Mouse (Mus musculus): ENCODE data around the gene Tmem18. TPM values are rescaled to one million over a fixed set of nuclear protein-coding genes. Genes with fewer than 3 reads are reported as not detected.

Gene Tmem18
- total and polyA plus RNA-seq, 2 experiments, result 8.7 to 9.0 TPM

DNA sequence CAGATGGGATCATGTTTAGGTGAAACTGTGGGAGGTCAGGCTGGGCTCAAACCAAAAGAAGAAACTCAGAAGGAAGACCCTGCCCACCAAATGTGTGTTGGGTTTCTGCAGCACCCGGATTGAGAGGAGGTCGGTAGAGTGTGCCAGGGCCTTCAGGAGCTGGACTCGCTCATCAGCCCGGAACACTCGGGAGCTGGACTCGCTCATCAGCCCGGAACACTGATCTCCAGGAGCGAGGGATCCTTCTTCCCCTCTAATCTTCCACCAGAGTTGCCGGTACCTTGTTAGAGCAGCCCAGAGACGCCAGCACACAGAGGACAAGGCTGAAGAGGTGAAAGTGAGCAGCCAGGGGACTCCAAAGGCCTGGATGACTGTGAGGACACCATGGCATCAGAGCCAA lies 2.9 kb upstream of the Tmem18 start:
- Histone ChIP-seq H3K27me3 (ENCODE audit: control insufficient read depth, insufficient read depth, low read length) (no peaks in the 10 kb centered on the region), H3K4me1 (ENCODE audit: control insufficient read depth, insufficient read depth, low read length) (peaks cover 4% of the 10 kb centered on the region), H3K4me3 (ENCODE audit: insufficient read depth, low read depth, low read length) (no peak overlapping the region), H3K9ac (ENCODE audit: low read depth, low read length) (no peak overlapping the region), H3K36me3 (ENCODE audit: control insufficient read depth, insufficient read depth, low read length) (no peaks in the 10 kb centered on the region), H3K79me2 (ENCODE audit: control insufficient read depth, insufficient read depth, low read length) (no peaks in the 10 kb centered on the region), H3K27ac (replicated peaks; ENCODE audit: insufficient read depth, low read depth, low read length) (no peak overlapping the region)
- 89% methylated on average over 10 of the region's 10 CpGs for WGBS
- TF ChIP-seq POLR2A (IDR thresholded peaks at IDR 0.05; ENCODE audit: extremely low read depth, insufficient read depth, low read length) (no peak), CTCF (IDR thresholded peaks at IDR 0.05; ENCODE audit: low read depth, low read length) (no peak)
- DNase-seq (ENCODE audit: extremely low read depth, low read depth, low spot score), result no peak

DNA sequence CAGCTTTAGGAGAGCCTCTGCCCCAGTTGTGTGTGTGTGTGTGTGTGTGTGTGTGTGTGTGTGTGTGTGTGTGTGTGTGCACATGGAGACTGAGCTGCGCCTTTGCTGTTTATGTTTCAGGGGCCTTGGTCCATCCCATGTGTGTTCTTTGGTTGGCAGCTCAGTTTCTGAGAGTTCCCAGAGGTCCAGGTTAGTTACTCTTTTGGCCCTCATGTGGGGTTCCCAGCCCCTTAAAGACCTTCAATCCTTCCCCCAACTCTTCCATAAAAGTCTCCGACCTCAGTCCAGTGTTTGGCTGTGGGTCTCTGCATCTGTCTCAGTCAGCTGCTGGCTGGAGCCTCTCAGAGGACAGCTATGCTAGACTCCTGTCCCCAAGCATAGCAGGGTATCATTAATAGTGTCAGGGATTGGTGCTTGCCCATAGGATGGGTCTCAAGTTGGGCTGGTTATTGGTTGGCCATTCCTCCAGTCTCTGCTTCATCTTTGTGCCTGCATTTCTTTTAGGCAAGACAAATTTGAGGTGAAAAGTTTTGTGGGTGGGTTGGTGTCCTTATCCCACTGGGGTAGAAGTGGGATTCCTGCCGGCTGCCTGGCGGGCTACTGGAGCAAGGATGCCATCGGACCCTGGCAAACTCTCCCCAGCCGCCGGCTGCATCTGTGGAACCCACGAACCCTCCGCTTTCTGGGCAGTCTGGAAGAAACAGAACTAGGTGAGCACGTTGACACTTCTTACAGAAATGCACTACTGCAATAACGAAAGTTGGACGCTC lies 455 bp upstream of the Tmem18 start:
- Histone ChIP-seq H3K27me3 (ENCODE audit: control insufficient read depth, insufficient read depth, low read length) (no peaks in the 10 kb centered on the region), H3K4me3 (ENCODE audit: insufficient read depth, low read depth, low read length) (peak overlapping the region; percentile 75), H3K27ac (replicated peaks; ENCODE audit: insufficient read depth, low read depth, low read length) (peak overlapping the region; percentile 65; the same call in 1 of the 2 replicates), H3K4me1 (ENCODE audit: control insufficient read depth, insufficient read depth, low read length) (peaks cover 4% of the 10 kb centered on the region), H3K36me3 (ENCODE audit: control insufficient read depth, insufficient read depth, low read length) (peaks cover 12% of the 10 kb centered on the region), H3K79me2 (ENCODE audit: control insufficient read depth, insufficient read depth, low read length) (no peaks in the 10 kb centered on the region), H3K9ac (ENCODE audit: low read depth, low read length) (peak overlapping the region; percentile 83)
- TF ChIP-seq CTCF (IDR thresholded peaks at IDR 0.05; ENCODE audit: low read depth, low read length) (no peak), POLR2A (IDR thresholded peaks at IDR 0.05; ENCODE audit: extremely low read depth, insufficient read depth, low read length) (no peak)
- WGBS, result 15% methylated on average over 12 of the region's 12 CpGs
- peak; percentile 4 for DNase-seq (ENCODE audit: extremely low read depth, low read depth, low spot score)

DNA sequence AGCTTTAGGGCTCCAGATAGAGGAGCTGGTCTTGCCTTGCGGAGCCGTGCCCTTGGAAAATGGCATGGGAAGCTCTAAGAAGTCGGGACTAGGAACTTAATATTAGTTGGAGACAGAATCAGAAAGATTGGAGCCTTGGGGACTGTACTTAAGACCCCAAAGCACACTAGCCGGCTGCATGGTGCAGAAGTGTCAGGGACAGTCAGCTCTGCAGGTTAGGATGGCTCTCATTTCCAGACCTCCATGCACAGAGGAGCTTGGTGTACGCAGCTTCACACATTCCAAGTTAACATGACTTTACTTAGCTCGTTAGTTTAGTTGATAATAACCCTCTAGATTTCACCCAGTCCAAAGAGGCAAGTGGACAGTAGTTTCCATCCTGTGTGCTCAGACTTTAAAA lies 637 bp downstream of the Tmem18 start:
- no peak for TF ChIP-seq POLR2A (IDR thresholded peaks at IDR 0.05; ENCODE audit: extremely low read depth, insufficient read depth, low read length)
- TF ChIP-seq CTCF (IDR thresholded peaks at IDR 0.05; ENCODE audit: low read depth, low read length), result no peak
- H3K79me2 ChIP-seq (ENCODE audit: control insufficient read depth, insufficient read depth, low read length), result no peaks in the 10 kb centered on the region
- no peak overlapping the region for H3K27ac ChIP-seq (replicated peaks; ENCODE audit: insufficient read depth, low read depth, low read length)
- H3K4me3 ChIP-seq (ENCODE audit: insufficient read depth, low read depth, low read length), result peak overlapping the region; percentile 75
- peaks cover 21% of the 10 kb centered on the region for H3K36me3 ChIP-seq (ENCODE audit: control insufficient read depth, insufficient read depth, low read length)
- no peaks in the 10 kb centered on the region for H3K27me3 ChIP-seq (ENCODE audit: control insufficient read depth, insufficient read depth, low read length)
- WGBS, result 8% methylated on average over 6 of the region's 6 CpGs
- H3K4me1 ChIP-seq (ENCODE audit: control insufficient read depth, insufficient read depth, low read length), result peaks cover 4% of the 10 kb centered on the region
- peak overlapping the region; percentile 88 for H3K9ac ChIP-seq (ENCODE audit: low read depth, low read length)
- no peak for DNase-seq (ENCODE audit: extremely low read depth, low read depth, low spot score)

DNA sequence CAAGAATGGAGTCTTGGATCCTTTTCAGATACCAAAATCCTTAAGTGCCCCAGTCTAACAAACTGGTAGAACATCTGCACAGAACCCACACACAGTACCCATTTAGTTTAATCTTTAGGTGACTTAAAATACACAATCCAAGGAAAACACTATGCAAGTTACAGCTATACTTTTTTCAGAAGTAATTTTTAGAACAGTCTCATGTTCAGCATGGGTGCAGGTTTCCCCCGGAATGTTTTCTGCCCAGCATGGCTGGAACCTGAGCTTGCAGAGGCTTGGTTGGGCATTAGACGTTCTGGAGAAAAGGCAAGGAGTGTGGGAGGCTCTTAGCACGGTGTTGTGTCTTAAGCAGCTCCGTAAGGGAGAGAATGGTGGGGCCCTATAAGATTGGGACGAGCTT lies 7.6 kb downstream of the Tmem18 start:
- WGBS, result 93% methylated on average over 5 of the region's 5 CpGs
- DNase-seq (ENCODE audit: extremely low read depth, low read depth, low spot score), result no peak
- H3K79me2 ChIP-seq (ENCODE audit: control insufficient read depth, insufficient read depth, low read length), result no peaks in the 10 kb centered on the region
- H3K36me3 ChIP-seq (ENCODE audit: control insufficient read depth, insufficient read depth, low read length), result peaks cover 27% of the 10 kb centered on the region
- H3K4me3 ChIP-seq (ENCODE audit: insufficient read depth, low read depth, low read length), result no peak overlapping the region
- no peak for TF ChIP-seq CTCF (IDR thresholded peaks at IDR 0.05; ENCODE audit: low read depth, low read length)
- TF ChIP-seq POLR2A (IDR thresholded peaks at IDR 0.05; ENCODE audit: extremely low read depth, insufficient read depth, low read length), result no peak
- no peak overlapping the region for H3K27ac ChIP-seq (replicated peaks; ENCODE audit: insufficient read depth, low read depth, low read length)
- no peak overlapping the region for H3K9ac ChIP-seq (ENCODE audit: low read depth, low read length)
- no peaks in the 10 kb centered on the region for H3K27me3 ChIP-seq (ENCODE audit: control insufficient read depth, insufficient read depth, low read length)
- H3K4me1 ChIP-seq (ENCODE audit: control insufficient read depth, insufficient read depth, low read length), result no peaks in the 10 kb centered on the region

DNA sequence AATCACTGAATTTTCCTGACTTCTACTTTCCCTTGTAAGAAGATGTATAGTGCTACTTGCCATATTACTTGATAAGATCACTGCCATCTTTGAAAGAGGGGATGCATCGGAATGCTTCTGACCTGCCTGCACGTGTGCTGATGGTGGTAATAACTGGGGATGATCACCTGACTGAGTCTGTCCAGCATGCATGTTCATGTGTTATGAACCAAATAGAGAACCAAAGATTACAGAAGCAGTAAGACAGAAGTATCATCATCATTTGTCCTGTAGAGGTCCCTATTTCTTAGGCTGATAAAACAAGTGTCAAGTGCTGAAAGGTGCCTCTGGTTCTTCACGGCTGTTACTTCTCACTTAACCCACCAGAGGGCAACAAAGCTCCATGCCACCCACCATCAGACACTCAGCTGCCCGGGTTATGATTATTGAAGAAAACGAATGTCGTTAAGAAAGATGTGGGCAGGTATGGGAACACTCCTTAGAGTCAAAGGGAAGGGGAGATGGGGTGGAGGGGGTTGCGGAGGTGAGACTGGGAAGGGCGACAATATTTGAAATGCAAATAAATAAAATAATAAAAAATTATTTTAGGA lies 12.7 kb downstream of the Tmem18 start:
- peak; percentile 13 for DNase-seq (ENCODE audit: extremely low read depth, low read depth, low spot score)

DNA sequence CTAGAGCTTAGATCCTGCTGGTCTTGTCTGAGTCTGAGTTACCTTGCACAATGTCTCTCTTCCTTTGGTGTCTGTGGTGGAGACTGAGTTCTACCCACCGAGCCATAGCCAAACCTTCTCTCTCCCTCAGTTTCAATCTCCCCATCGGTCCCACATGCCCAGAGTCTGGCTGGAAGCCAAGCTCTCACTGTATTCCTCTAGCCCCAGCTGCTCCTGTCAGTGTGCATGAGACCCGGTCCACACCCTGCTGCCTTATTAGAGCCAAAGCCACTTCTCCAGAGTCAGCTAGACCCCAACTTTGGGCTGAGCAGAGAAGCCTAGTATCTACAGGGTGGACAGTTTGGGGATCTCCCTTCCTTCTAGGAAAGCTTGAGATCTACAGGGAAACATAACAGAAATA lies 14.7 kb downstream of the Tmem18 start:
- TF ChIP-seq POLR2A (IDR thresholded peaks at IDR 0.05; ENCODE audit: extremely low read depth, insufficient read depth, low read length), result no peak
- TF ChIP-seq CTCF (IDR thresholded peaks at IDR 0.05; ENCODE audit: low read depth, low read length), result no peak
- H3K4me1 ChIP-seq (ENCODE audit: control insufficient read depth, insufficient read depth, low read length), result no peaks in the 10 kb centered on the region
- WGBS, result 70% methylated on average over 3 of the region's 3 CpGs
- H3K27ac ChIP-seq (replicated peaks; ENCODE audit: insufficient read depth, low read depth, low read length), result no peak overlapping the region
- no peak overlapping the region for H3K9ac ChIP-seq (ENCODE audit: low read depth, low read length)
- DNase-seq (ENCODE audit: extremely low read depth, low read depth, low spot score), result no peak
- no peaks in the 10 kb centered on the region for H3K27me3 ChIP-seq (ENCODE audit: control insufficient read depth, insufficient read depth, low read length)
- no peaks in the 10 kb centered on the region for H3K36me3 ChIP-seq (ENCODE audit: control insufficient read depth, insufficient read depth, low read length)
- H3K79me2 ChIP-seq (ENCODE audit: control insufficient read depth, insufficient read depth, low read length), result no peaks in the 10 kb centered on the region
- H3K4me3 ChIP-seq (ENCODE audit: insufficient read depth, low read depth, low read length), result no peak overlapping the region

More for the DNA sequence above, 12.7 kb downstream of the Tmem18 start:
- H3K36me3 ChIP-seq (ENCODE audit: control insufficient read depth, insufficient read depth, low read length), result no peaks in the 10 kb centered on the region
- no peak overlapping the region for H3K27ac ChIP-seq (replicated peaks; ENCODE audit: insufficient read depth, low read depth, low read length)
- TF ChIP-seq CTCF (IDR thresholded peaks at IDR 0.05; ENCODE audit: low read depth, low read length) (peak; percentile 71), POLR2A (IDR thresholded peaks at IDR 0.05; ENCODE audit: extremely low read depth, insufficient read depth, low read length) (no peak)
- no peak overlapping the region for H3K4me3 ChIP-seq (ENCODE audit: insufficient read depth, low read depth, low read length)
- H3K79me2 ChIP-seq (ENCODE audit: control insufficient read depth, insufficient read depth, low read length), result no peaks in the 10 kb centered on the region
- no peaks in the 10 kb centered on the region for H3K4me1 ChIP-seq (ENCODE audit: control insufficient read depth, insufficient read depth, low read length)
- H3K9ac ChIP-seq (ENCODE audit: low read depth, low read length), result no peak overlapping the region
- no peaks in the 10 kb centered on the region for H3K27me3 ChIP-seq (ENCODE audit: control insufficient read depth, insufficient read depth, low read length)
- WGBS, result 40% methylated on average over 8 of the region's 8 CpGs

All from liver, adult 2 months (tissue).